Mouse (Mus musculus) olfactory bulb, adult 2 months (tissue): ENCODE data around the gene Trim9.

Experiments used
- CTCF ChIP-seq: fragments of 200-500 bp; IDR thresholded peaks from 2 replicates; pipeline ENCODE4 v1.5.1; 2012; ENCODE audit warnings: low read depth, mild to moderate bottlenecking, low read length, moderate library complexity; ENCODE audit not compliant: insufficient read depth
- POLR2A ChIP-seq: fragments of 200-500 bp; IDR thresholded peaks from 2 replicates; pipeline ENCODE4 v1.6.1; 2012; ENCODE audit warnings: mild to moderate bottlenecking, low read depth, low read length, moderate library complexity; ENCODE audit not compliant: insufficient read depth

DNA sequence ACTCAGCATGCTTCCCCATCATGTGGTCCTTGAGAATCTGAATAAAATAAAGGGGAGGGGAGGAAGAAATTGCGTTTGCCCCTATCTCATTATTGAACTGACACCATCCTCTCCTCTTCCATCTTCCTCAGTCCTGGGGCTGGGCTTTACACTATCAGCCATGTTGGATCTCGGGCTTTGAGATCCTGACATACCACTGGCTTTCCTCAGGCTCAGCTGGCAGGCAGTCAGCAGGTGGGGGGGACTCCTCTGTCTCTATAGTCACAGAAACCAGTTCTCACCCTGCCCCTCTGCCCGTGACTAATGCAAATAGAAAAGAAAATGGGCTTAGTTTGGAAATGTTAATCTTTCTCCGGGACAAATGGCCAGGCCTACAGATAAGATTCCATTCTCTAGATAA, 15.6 kb upstream of the Trim9 start:
- TF ChIP-seq POLR2A (no peak), CTCF (no peak)
